Mouse (Mus musculus): ENCODE measurements around the gene Atp4a. TPM values are rescaled to one million over a fixed set of nuclear protein-coding genes. Genes with fewer than 3 reads are reported as not detected.

The Atp4a gene
- polyA plus RNA-seq, 2 experiments, result 0.30 to 0.89 TPM

- Histone ChIP-seq H3K9ac (ENCODE audit: low read depth, low read length, severe bottlenecking) (no peak overlapping the region), H3K27me3 (ENCODE audit: control insufficient read depth, insufficient read depth, low read length) (no peaks in the 10 kb centered on the region), H3K4me3 (replicated peaks; ENCODE audit: low read length) (no peak overlapping the region), H3K4me2 (replicated peaks; ENCODE audit: low read depth, low read length, severe bottlenecking) (no peak overlapping the region), H3K36me3 (ENCODE audit: control insufficient read depth, insufficient read depth, low read length) (peaks cover 10% of the 10 kb centered on the region), H3K9me3 (ENCODE audit: control insufficient read depth, low read length) (peaks cover 9% of the 10 kb centered on the region; the same call in 1 of the 2 replicates), H3K4me1 (ENCODE audit: control insufficient read depth, insufficient read depth, low read length) (no peaks in the 10 kb centered on the region), H3K27ac (replicated peaks; ENCODE audit: low read depth, low read length) (no peak overlapping the region)
- ATAC-seq (ENCODE audit: low FRiP score, low read depth), result no peak; the same call in 1 of the 2 replicates
- 36% methylated on average over 4 of the region's 4 CpGs for WGBS
- peak; percentile 50 for DNase-seq (ENCODE audit: low spot score)
- TF ChIP-seq POLR2A (IDR thresholded peaks at IDR 0.05; ENCODE audit: borderline replicate concordance, extremely low read depth, insufficient read depth, insufficient read length), result no peak
Measured at GRCm38 (mm10) chr7:30758853-30759252, 46.8 kb downstream of the Atp4a start.

DNA sequence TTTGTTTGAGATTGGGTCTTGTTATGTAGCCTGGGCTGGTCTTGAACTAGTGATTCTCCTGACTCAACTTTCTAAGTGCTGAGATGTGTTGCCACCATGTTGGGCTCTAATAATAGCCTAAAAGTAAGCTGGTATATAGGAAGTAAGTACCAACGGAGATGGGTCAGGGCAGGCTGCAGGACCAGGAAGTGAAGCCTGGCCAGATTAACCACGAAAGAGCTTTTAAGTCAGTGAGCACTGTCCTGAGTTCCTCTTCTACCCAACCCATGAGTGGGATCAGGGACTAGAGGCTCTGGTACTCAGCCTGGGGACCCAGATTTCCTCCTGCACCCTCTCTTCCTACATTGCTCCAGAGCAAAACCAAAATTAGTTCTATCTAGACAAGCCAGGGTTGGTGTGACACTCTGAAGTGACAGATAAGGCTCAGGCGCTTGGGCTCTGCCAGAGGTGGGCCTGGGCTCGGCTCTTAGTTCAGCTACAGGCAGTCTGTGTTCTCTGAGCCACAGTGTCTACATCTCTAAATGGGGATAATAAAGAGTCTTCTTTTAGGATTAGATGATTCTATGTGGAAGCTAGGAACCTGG, 49.9 kb downstream of the Atp4a start:
- Histone ChIP-seq H3K4me3 (replicated peaks; ENCODE audit: low read length) (no peak overlapping the region), H3K27me3 (ENCODE audit: control insufficient read depth, insufficient read depth, low read length) (no peaks in the 10 kb centered on the region), H3K9ac (ENCODE audit: low read depth, low read length, severe bottlenecking) (no peak overlapping the region), H3K9me3 (ENCODE audit: control insufficient read depth, low read length) (no peaks in the 10 kb centered on the region), H3K36me3 (ENCODE audit: control insufficient read depth, insufficient read depth, low read length) (no peaks in the 10 kb centered on the region), H3K27ac (replicated peaks; ENCODE audit: low read depth, low read length) (no peak overlapping the region), H3K4me1 (ENCODE audit: control insufficient read depth, insufficient read depth, low read length) (no peaks in the 10 kb centered on the region), H3K4me2 (replicated peaks; ENCODE audit: low read depth, low read length, severe bottlenecking) (no peak overlapping the region)
- ATAC-seq (ENCODE audit: low FRiP score, low read depth) (no peak), DNase-seq (ENCODE audit: low spot score) (no peak)
- WGBS, result 75% methylated on average over 4 of the region's 4 CpGs
- TF ChIP-seq POLR2A (IDR thresholded peaks at IDR 0.05; ENCODE audit: borderline replicate concordance, extremely low read depth, insufficient read depth, insufficient read length), result no peak

GRCm38 (mm10) chr7:30763456-30763855, 51.4 kb downstream of the Atp4a start, which contains the start of gene Dmkn:
Gene Dmkn (plus strand): TSS chr7:30763756.
- 39% methylated on average over 5 of the region's 5 CpGs for WGBS
- Histone ChIP-seq H3K27ac (replicated peaks; ENCODE audit: low read depth, low read length) (no peak within 1 kb of the TSS), H3K27me3 (ENCODE audit: control insufficient read depth, insufficient read depth, low read length) (no peaks in the 10 kb centered on the region), H3K4me3 (replicated peaks; ENCODE audit: low read length) (no peak within 1 kb of the TSS), H3K4me1 (ENCODE audit: control insufficient read depth, insufficient read depth, low read length) (no peaks in the 10 kb centered on the region), H3K9me3 (ENCODE audit: control insufficient read depth, low read length) (no peaks in the 10 kb centered on the region), H3K4me2 (replicated peaks; ENCODE audit: low read depth, low read length, severe bottlenecking) (no peak within 1 kb of the TSS), H3K9ac (ENCODE audit: low read depth, low read length, severe bottlenecking) (no peak within 1 kb of the TSS), H3K36me3 (ENCODE audit: control insufficient read depth, insufficient read depth, low read length) (no peaks in the 10 kb centered on the region)
- no peak for DNase-seq (ENCODE audit: low spot score)
- no peak for TF ChIP-seq POLR2A (IDR thresholded peaks at IDR 0.05; ENCODE audit: borderline replicate concordance, extremely low read depth, insufficient read depth, insufficient read length)
- ATAC-seq (ENCODE audit: low FRiP score, low read depth), result no peak

DNA sequence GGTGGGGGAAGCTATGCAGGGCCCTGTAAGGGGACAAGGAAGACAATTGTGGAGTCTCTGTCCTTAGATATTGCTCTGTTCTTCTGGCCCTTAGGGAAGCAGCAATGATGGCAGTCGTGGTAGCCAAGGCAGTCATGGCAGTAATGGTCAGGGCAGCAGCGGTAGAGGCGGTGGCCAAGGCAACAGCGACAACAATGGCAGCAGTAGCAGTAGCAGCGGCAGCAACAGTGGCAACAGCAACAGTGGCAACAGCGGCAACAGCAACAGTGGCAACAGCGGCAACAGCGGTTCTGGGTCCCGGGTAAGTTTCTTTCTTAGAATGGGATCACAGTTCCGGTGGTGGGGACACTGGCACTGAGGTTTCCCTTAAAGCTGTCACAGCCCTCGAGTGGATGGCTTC, 53.2 kb downstream of the Atp4a start:
- no peak overlapping the region for H3K4me2 ChIP-seq (replicated peaks; ENCODE audit: low read depth, low read length, severe bottlenecking)
- H3K27me3 ChIP-seq (ENCODE audit: control insufficient read depth, insufficient read depth, low read length), result no peaks in the 10 kb centered on the region
- no peaks in the 10 kb centered on the region for H3K9me3 ChIP-seq (ENCODE audit: control insufficient read depth, low read length)

DNA sequence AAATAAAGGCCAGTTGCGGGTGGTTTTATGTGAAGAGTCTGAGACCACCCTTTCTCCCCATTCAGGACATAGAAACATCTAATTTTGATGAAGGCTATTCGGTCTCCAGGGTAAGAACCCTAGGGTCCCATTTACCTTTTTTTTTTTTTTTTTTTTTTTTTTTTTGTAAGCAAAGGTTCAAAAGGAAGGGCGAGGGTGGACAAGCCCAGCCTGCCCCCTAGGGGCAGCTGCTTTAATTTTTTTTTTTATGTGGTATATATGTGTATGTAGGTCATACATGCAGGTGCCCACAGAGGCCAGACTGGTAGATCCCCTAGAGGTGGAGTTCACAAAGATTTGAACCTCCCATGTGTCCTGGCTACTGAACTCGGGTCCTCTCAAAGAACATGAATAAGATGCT, 54.4 kb downstream of the Atp4a start:
- 94% methylated on average over 4 of the region's 4 CpGs for WGBS
- ATAC-seq (ENCODE audit: low FRiP score, low read depth), result no peak

More for the DNA sequence above, 53.2 kb downstream of the Atp4a start:
- Histone ChIP-seq H3K9ac (ENCODE audit: low read depth, low read length, severe bottlenecking) (no peak overlapping the region), H3K36me3 (ENCODE audit: control insufficient read depth, insufficient read depth, low read length) (no peaks in the 10 kb centered on the region), H3K4me3 (replicated peaks; ENCODE audit: low read length) (no peak overlapping the region), H3K4me1 (ENCODE audit: control insufficient read depth, insufficient read depth, low read length) (no peaks in the 10 kb centered on the region), H3K27ac (replicated peaks; ENCODE audit: low read depth, low read length) (no peak overlapping the region)
- ATAC-seq (ENCODE audit: low FRiP score, low read depth) (no peak), DNase-seq (ENCODE audit: low spot score) (no peak)
- TF ChIP-seq POLR2A (IDR thresholded peaks at IDR 0.05; ENCODE audit: borderline replicate concordance, extremely low read depth, insufficient read depth, insufficient read length), result no peak
- WGBS, result 42% methylated on average over 10 of the region's 11 CpGs

More for the DNA sequence above, 54.4 kb downstream of the Atp4a start:
- Histone ChIP-seq H3K9ac (ENCODE audit: low read depth, low read length, severe bottlenecking) (no peak overlapping the region), H3K4me1 (ENCODE audit: control insufficient read depth, insufficient read depth, low read length) (no peaks in the 10 kb centered on the region), H3K4me3 (replicated peaks; ENCODE audit: low read length) (no peak overlapping the region), H3K9me3 (ENCODE audit: control insufficient read depth, low read length) (no peaks in the 10 kb centered on the region), H3K4me2 (replicated peaks; ENCODE audit: low read depth, low read length, severe bottlenecking) (no peak overlapping the region), H3K27me3 (ENCODE audit: control insufficient read depth, insufficient read depth, low read length) (no peaks in the 10 kb centered on the region), H3K27ac (replicated peaks; ENCODE audit: low read depth, low read length) (no peak overlapping the region), H3K36me3 (ENCODE audit: control insufficient read depth, insufficient read depth, low read length) (no peaks in the 10 kb centered on the region)
- no peak for DNase-seq (ENCODE audit: low spot score)
- no peak for TF ChIP-seq POLR2A (IDR thresholded peaks at IDR 0.05; ENCODE audit: borderline replicate concordance, extremely low read depth, insufficient read depth, insufficient read length)

Measured in limb, embryonic 14.5 days (tissue).